Mouse (Mus musculus) limb, embryonic 15.5 days (tissue): ENCODE measurements around the gene Slc5a6. TPM values are rescaled to one million over a fixed set of nuclear protein-coding genes. Genes with fewer than 3 reads are reported as not detected.

Source experiments
- ATAC-seq: fragments of 200-750 bp; cut with Nextera tagmentation; 2 replicates; pipeline ENCODE4 v1.8.0; 2017; ENCODE audit warnings: low read depth, moderate TSS enrichment; ENCODE audit not compliant: insufficient number of reproducible peaks, low FRiP score, low TSS enrichment
- H3K27ac ChIP-seq: fragments of 300-500 bp; sonication (generic); 2 replicates; pipeline ENCODE4 v1.5.1; 2015; ENCODE audit warnings: moderate library complexity, mild to moderate bottlenecking, inconsistent platforms
- H3K27me3 ChIP-seq: fragments of 300-500 bp; sonication (generic); 2 replicates; pipeline ENCODE4 v1.6.1; 2015; ENCODE audit warnings: inconsistent platforms
- H3K36me3 ChIP-seq: fragments of 300-500 bp; sonication (generic); 2 replicates; pipeline ENCODE4 v1.6.1; 2015; ENCODE audit warnings: inconsistent platforms
- H3K4me1 ChIP-seq: fragments of 300-500 bp; sonication (generic); 2 replicates; pipeline ENCODE4 v1.6.1; 2015; ENCODE audit warnings: inconsistent platforms
- H3K4me2 ChIP-seq: fragments of 300-500 bp; sonication (generic); 2 replicates; pipeline ENCODE4 v1.6.1; 2015; ENCODE audit warnings: mild to moderate bottlenecking, inconsistent platforms
- H3K4me3 ChIP-seq: fragments of 300-500 bp; sonication (generic); 2 replicates; pipeline ENCODE4 v1.5.1; 2015; ENCODE audit warnings: mild to moderate bottlenecking, inconsistent platforms
- H3K9ac ChIP-seq: fragments of 300-500 bp; sonication (generic); 2 replicates; pipeline ENCODE4 v1.6.1; 2015; ENCODE audit warnings: inconsistent platforms
- H3K9me3 ChIP-seq: fragments of 300-500 bp; sonication (generic); 2 replicates; pipeline ENCODE4 v1.6.1; 2016; ENCODE audit warnings: inconsistent platforms
- WGBS: fragments of 180-500 bp; shearing (Covaris S2); methylation state at CpG from one replicate; pipeline ENCODE4 v1.1.7; 2015; 5-methylcytosine and 5-hydroxymethylcytosine counted together
- polyA plus RNA-seq: library from polyadenylated mRNA; unstranded; fragments of >200 nt; fragmentation: Nextera tagmentation; extraction: Ambion mirVana; gene quantifications from 2 replicates; pipeline ENCODE4 v1.2.1, GENCODE M21; 2015

Gene Slc5a6
- polyA plus RNA-seq, 1 experiment from 2014 or later, result 10.9 TPM

DNA sequence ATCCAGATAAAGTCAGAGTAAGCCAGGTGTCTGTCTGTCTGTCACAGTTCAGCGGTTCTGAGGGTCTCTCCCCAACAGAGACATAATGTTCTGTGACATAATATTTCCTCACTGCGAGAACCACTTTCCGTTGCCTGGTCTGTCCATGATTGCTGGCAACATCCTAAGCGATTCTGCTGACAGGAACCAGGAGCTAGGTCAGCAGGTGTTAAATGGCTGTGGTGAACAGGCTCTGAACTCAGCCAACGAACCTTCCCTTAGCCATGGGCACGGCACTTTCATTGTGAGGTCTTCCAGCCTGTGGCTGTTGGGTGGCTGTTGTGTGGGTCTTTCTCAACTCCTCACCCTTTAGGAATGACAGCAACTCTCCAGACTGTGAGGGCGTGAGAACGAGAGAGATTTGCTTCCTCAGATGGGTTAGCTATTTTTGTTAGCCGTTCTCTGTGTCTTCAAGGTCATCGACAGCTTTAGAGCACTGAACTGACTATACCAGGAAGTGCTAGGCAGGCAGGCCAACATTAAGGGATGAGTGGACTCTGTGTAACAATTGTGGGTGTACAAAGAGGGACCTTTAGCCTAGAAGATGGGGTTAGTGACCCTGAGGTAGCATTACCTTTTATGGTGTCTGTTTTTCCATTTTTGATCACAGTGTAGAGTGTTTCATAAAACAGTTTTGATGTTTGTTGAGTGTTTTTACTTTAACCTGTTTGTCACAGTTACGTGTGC lies 53.7 kb downstream of the Slc5a6 start:
- H3K9me3 ChIP-seq, result no peaks in the 10 kb centered on the region
- 72% methylated on average over 11 of the region's 11 CpGs for WGBS
- H3K36me3 ChIP-seq, result no peaks in the 10 kb centered on the region
- no peak for ATAC-seq
- H3K9ac ChIP-seq, result no peak overlapping the region
- H3K4me1 ChIP-seq, result no peaks in the 10 kb centered on the region
- no peaks in the 10 kb centered on the region for H3K27me3 ChIP-seq
- H3K4me3 ChIP-seq, result no peak overlapping the region
- H3K4me2 ChIP-seq, result no peak overlapping the region
- H3K27ac ChIP-seq, result no peak overlapping the region

- WGBS, result 67% methylated on average over 3 of the region's 3 CpGs
- no peak for ATAC-seq
- no peaks in the 10 kb centered on the region for H3K9me3 ChIP-seq
Observed at GRCm38 (mm10) chr5:30994074-30994473, 54.6 kb downstream of the Slc5a6 start.

GRCm38 (mm10) chr5:30992980-30993676 lies 55.6 kb downstream of the Slc5a6 start:
- Histone ChIP-seq H3K9me3 (no peaks in the 10 kb centered on the region), H3K27me3 (no peaks in the 10 kb centered on the region), H3K4me1 (no peaks in the 10 kb centered on the region), H3K9ac (no peak overlapping the region), H3K36me3 (no peaks in the 10 kb centered on the region), H3K4me3 (no peak overlapping the region), H3K4me2 (no peak overlapping the region), H3K27ac (no peak overlapping the region)
- 61% methylated on average over 5 of the region's 5 CpGs for WGBS
- ATAC-seq, result no peak

More at GRCm38 (mm10) chr5:30994074-30994473, 54.6 kb downstream of the Slc5a6 start:
- H3K9ac ChIP-seq, result no peak overlapping the region
- no peak overlapping the region for H3K4me3 ChIP-seq
- H3K4me1 ChIP-seq, result no peaks in the 10 kb centered on the region
- H3K27ac ChIP-seq, result no peak overlapping the region
- no peak overlapping the region for H3K4me2 ChIP-seq
- H3K36me3 ChIP-seq, result no peaks in the 10 kb centered on the region
- H3K27me3 ChIP-seq, result no peaks in the 10 kb centered on the region

Other genes starting within 250 kb of the Slc5a6 start
- 30.4 and 30.6 TPM in 2 replicates for gene Mapre3, start 234.3 kb downstream of the Slc5a6 start, polyA plus RNA-seq
- gene Tmem214, start 180.9 kb downstream of the Slc5a6 start, polyA plus RNA-seq, result 97.7 and 97.9 TPM in 2 replicates
- 16.4 and 21.9 TPM in 2 replicates for gene Agbl5, start 160.2 kb downstream of the Slc5a6 start, polyA plus RNA-seq
- gene Ost4, start 141.1 kb downstream of the Slc5a6 start, polyA plus RNA-seq, result 464 and 505 TPM in 2 replicates
- gene Emilin1, start 135.5 kb downstream of the Slc5a6 start, polyA plus RNA-seq, result 274 and 287 TPM in 2 replicates
- gene Khk, start 127.5 kb downstream of the Slc5a6 start, polyA plus RNA-seq, result 23.6 and 28.1 TPM in 2 replicates
- gene Cgref1, start 103.3 kb downstream of the Slc5a6 start, polyA plus RNA-seq, result 21.0 and 31.7 TPM in 2 replicates
- 128 and 137 TPM in 2 replicates for gene Preb, start 88.6 kb downstream of the Slc5a6 start, polyA plus RNA-seq
- 0.04 and 0.06 TPM in 2 replicates for gene Tcf23, start 80.3 kb downstream of the Slc5a6 start, polyA plus RNA-seq
- gene Atraid, start 612 bp downstream of the Slc5a6 start, polyA plus RNA-seq, result 179 and 184 TPM in 2 replicates
- gene Cad, start 5.9 kb upstream of the Slc5a6 start, polyA plus RNA-seq, result 25.1 and 26.3 TPM in 2 replicates
- not detected in 2 replicates for gene Dnajc5g, start 57.4 kb upstream of the Slc5a6 start, polyA plus RNA-seq
- gene Slc30a3, start 59.3 kb upstream of the Slc5a6 start, polyA plus RNA-seq, result 0.50 and 0.66 TPM in 2 replicates
- 7.6 and 21.7 TPM in 2 replicates for gene Trim54, start 67.8 kb upstream of the Slc5a6 start, polyA plus RNA-seq
- gene Ucn, start 89.9 kb upstream of the Slc5a6 start, polyA plus RNA-seq, result not detected in 2 replicates
- 64.0 and 70.5 TPM in 2 replicates for gene Mpv17, start 105.3 kb upstream of the Slc5a6 start, polyA plus RNA-seq
- gene Gm29609, start 131.0 kb upstream of the Slc5a6 start, polyA plus RNA-seq, result 1.2 and 1.3 TPM in 2 replicates
- gene Gtf3c2, start 131.2 kb upstream of the Slc5a6 start, polyA plus RNA-seq, result 59.1 and 65.6 TPM in 2 replicates
- 141 and 154 TPM in 2 replicates for gene Snx17, start 144.3 kb upstream of the Slc5a6 start, polyA plus RNA-seq
- 64.2 and 69.0 TPM in 2 replicates for gene Eif2b4, start 144.5 kb upstream of the Slc5a6 start, polyA plus RNA-seq
- 8.2 and 9.0 TPM in 2 replicates for gene Zfp513, start 153.4 kb upstream of the Slc5a6 start, polyA plus RNA-seq
- 102 and 106 TPM in 2 replicates for gene Ppm1g, start 171.8 kb upstream of the Slc5a6 start, polyA plus RNA-seq
- gene Nrbp1, start 191.9 kb upstream of the Slc5a6 start, polyA plus RNA-seq, result 167 and 183 TPM in 2 replicates
- 0.50 TPM in 1 of 2 replicates, not detected in the other for gene Gm9970, start 192.3 kb upstream of the Slc5a6 start, polyA plus RNA-seq
- 9.6 and 12.8 TPM in 2 replicates for gene Krtcap3, start 202.8 kb upstream of the Slc5a6 start, polyA plus RNA-seq
- gene Ift172, start 242.2 kb upstream of the Slc5a6 start, polyA plus RNA-seq, result 30.5 and 36.1 TPM in 2 replicates
- gene Fndc4, start 247.2 kb upstream of the Slc5a6 start, polyA plus RNA-seq, result 63.2 and 76.9 TPM in 2 replicates
- 0.11 TPM in 1 of 2 replicates, not detected in the other for gene Gckr, start 248.5 kb upstream of the Slc5a6 start, polyA plus RNA-seq